Mouse (Mus musculus) large intestine, adult 2 months (tissue): ENCODE measurements around the gene Chaf1b. TPM values are rescaled to one million over a fixed set of nuclear protein-coding genes. Genes with fewer than 3 reads are reported as not detected.
A peak's percentile ranks its signal among the peaks of the same experiment; 100 is the strongest.

Experiments used
- DNase-seq: peaks from one replicate; pipeline ENCODE4 v3.0.0-alpha.2; 2012; ENCODE audit warnings: low read depth, low spot score
- WGBS: fragments of 180-500 bp; shearing (Covaris S2); methylation state at CpG from one replicate; pipeline ENCODE4 v1.1.7; 2018; 5-methylcytosine and 5-hydroxymethylcytosine counted together
- polyA plus RNA-seq: library from polyadenylated mRNA; depleted of rRNA; stranded (reverse); fragments of >200 nt; gene quantifications from 2 replicates; pipeline ENCODE4 v1.2.3, GENCODE M21; 2012

Gene Chaf1b
- polyA plus RNA-seq, 1 experiment = 10.2 TPM

DNA sequence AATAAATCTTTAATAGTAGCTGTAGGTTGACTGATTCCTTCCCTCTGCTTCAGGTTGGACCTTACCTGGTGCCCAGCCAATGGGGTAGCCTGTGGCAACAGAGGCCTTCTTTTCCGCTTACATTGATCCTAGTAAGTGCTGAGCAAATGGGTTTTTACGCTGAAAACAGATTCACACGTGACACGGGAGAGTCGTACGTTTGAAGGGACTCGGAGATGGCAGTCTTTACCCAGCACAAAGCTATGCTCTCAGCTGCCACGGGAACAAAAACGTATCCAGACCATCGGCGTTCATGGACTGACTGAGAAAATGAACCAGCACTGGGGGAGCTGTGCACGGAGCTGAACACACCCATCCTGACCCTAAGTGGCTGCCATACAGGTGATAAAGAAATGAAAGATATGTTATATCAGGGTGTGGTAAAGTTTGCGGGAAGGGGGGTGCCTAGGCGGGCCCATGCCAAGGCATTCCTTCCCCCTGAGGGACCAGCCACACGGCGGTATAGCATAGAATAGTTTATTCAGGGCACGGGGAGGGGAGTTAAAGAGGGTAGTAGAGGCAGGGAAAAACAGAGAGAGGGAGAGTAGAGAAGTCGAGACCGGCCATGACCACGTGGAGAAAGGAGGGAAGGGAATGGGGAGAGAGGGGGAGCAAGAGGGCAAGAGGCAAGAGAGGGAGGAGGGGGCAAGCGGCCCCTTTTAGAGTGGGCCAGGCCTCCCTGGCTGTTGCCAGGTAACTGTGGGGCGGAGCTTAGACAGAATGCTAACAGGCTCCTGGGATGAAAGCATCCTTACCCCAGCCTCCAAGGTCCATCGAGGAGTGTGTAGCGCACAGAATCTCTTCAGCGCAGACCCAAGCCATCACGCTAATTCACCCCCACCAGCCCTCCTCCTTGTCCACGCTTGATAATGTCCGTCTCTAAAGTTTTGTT, 27.3 kb downstream of the Chaf1b start:
- 46% methylated on average over 28 of the region's 28 CpGs for WGBS

DNA sequence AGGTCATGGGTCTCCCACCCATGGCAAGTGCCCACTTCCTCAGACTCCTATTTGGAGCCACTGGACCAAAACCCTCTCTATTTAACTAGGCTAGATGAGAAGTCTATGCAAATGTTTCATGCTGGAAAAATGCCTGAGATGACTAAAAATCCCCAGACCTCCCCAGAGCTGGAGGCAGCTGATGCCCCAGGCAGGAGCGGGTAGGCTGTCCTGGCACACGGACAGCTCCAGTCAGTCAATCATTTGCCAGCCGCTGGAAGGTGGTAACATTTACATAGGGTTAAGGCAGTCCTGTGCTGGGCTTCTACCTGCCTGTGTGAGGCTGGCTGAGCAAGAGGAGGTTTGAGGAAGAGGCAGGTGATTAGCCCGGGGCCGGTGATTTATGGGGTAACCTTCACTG, 28.5 kb downstream of the Chaf1b start:
- no peak for DNase-seq
- 18% methylated on average over 5 of the region's 5 CpGs for WGBS

More for the DNA sequence above, 27.3 kb downstream of the Chaf1b start:
- DNase-seq = no peak

DNA sequence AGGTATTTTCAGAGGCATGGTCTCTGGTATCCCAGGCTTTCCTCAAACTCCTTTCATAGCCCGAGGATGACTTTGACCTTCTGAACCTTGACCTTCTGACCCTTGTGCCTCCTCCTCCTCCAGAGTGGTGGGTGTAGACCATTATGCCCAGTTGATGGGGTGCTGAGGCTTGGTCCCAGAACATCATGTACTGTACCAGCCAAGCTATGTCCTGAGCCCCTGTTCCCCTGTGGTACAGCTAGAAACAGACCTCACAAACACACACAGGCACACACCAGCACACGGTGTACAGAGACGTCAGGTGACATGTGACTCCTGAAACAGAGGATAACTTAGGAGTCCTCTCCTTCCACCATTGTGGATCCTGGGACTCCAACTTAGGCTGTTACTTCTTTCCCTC, 29.1 kb downstream of the Chaf1b start:
- DNase-seq = no peak
- 40% methylated on average over 3 of the region's 3 CpGs for WGBS

DNA sequence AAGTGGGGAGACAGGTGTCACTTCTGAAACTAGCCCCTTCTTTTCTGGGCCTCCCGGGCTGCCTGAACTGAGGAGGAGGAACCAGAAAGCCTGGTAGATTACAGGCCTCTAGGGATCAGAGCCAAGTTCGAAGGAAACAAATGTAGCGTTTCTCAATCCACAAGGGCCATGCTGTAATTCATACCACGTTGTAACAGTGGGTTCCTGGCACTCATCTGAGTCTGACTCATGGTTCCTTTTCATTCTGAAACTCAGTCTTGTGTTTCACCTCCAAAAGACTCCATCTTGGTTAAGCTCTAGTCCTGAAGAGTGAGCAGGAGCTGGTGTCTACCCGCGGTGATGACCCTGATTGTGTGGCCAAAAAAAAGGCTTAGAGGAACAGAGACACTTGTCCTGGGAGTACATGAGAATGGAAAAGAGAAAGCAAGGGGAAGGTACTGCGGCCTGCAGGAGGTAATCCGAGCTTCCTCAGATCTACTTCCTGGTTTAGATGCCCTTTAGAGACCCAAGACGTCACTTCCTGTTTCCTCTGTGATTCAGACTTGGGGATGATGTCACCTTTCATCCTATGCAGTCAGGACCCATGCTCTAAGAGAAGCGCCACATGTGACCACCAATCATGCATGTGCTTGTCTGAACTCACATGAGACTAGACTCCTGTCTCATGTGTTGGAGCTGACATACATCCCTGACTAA, 30.3 kb downstream of the Chaf1b start:
- 45% methylated on average over 10 of the region's 10 CpGs for WGBS
- no peak for DNase-seq

DNA sequence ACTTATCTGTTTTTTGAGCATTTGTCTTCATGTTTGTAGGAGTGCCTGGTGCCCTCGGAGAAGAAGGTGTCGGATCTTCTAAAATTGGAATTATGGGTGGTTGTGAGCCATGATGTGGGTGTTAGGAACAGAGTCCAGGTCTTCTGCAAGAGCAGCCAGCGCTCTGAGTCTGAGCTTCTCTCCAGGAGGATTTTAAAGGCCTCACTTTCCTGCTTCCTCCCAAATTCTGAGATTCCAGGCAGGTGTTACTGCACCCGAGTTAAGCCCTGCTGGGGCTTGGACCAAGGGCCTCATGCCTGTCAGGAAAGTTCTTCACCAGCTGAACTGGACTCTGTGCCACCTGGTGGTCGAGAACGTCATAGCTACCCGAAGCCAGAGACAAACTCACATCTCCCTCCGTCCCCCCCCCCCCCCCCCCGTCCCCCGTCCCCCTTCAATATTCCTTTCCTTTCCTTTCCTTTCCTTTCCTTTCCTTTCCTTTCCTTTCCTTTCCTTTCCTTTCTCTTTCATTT, 31.7 kb downstream of the Chaf1b start:
- whole genome bisulfite sequencing = 33% methylated on average over 10 of the region's 10 CpGs
- no peak for DNase-seq

DNA sequence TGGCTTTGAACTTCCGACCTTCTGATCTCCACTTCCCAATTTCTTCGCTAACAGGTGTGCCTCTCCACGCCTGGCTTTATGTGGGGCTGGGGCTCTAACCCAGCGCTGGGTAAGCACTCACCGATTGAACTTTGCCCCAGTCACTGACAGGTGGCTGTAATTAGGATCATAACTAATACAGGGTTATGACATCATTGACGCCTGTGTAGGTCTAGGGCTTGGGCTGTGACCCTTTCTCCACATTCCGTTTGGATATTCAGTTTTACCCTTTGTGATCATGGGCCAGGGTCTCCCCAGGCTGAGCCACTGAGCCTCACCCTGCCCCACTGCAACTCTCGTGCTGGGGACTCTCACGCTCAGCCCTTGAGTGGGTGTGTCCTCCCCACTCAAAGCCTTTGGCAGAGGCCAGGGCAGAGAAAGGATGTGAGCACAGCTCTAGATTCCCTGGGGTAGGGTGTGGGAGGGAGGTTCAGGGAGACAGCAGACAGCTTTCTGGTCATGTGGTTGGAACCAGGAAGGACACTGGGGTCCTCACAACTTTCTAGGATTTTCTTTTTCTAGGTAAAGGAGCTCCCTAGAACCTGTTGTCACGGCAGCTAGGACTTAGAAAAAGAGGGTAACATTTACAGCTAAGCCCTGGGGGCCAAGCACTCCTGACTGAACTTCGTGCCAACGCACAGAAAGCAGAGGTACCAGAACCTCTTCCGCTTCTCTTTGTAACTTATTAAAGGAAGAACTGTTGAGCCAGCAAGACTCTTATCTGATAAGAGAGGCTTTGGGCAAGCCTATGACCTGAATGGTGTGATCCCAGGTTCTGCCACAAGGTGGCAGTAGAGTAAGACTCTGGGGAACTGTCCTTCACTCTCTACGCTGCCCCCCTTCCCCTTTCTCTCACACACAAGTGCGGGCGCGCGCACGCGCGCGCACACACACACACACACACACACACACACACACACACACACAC, 34.3 kb downstream of the Chaf1b start:
- 12% methylated on average over 22 of the region's 22 CpGs for WGBS
- peak; percentile 87 for DNase-seq

DNA sequence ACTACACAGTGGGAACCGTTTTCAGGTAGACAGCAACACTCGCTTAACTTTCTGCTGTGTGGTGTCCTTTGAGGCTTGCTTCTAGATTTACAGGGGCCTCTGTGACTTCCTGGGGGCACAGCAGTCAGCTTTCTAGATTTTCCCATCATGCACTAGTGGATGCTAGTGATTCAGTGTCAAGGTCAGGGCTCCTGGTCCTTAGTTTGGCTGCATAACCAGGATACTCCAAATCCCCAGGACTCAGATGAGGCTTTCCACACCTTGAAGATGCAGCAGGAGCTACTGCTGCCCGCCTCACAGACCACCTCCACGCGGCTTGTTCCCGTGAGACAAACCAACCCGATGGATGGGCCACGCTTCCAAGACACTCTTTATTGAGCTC, 35.0 kb downstream of the Chaf1b start:
- no peak for DNase-seq
- whole genome bisulfite sequencing = 57% methylated on average over 8 of the region's 8 CpGs

DNA sequence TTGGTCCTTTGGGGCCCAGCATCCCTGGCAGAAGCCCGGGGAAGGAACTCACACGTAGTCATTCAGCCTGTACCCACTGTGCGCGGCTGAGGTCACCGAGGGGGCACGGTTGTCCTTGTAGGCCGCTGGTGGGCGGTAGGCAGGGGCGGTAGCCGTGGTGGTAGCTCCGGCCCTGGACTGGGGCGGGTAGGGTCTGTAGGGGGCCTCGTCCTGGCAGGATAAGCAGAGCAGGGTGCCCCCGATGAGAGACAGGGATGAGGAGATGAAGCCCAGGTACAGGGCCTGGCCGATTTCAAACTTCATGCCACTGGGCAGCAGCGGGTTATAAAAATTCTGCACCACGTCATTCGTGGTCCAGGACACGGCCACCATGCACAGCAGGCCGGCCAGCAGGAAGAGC, 35.5 kb downstream of the Chaf1b start:
- WGBS = 87% methylated on average over 20 of the region's 20 CpGs
- no peak for DNase-seq

DNA sequence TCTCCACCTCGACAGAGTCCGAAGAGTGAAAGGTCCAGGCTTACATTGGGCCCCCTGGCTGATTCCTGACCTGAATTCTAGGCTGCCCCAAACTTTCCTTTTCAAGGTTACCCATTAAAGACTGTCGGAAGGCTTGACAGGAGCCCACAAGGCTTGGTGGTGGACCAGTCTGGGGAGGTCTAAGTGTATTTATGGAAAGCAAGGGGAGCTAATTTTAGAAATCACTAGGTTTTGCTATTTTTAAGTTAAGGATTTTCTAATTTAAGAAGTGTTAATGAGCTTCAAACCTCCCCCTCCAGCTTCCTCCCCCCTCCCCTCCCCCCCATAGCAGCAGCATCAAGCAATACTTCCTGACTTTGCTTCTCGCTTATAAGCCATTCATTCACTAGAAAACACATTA, 37.0 kb downstream of the Chaf1b start:
- WGBS = 70% methylated on average over 4 of the region's 4 CpGs

DNA sequence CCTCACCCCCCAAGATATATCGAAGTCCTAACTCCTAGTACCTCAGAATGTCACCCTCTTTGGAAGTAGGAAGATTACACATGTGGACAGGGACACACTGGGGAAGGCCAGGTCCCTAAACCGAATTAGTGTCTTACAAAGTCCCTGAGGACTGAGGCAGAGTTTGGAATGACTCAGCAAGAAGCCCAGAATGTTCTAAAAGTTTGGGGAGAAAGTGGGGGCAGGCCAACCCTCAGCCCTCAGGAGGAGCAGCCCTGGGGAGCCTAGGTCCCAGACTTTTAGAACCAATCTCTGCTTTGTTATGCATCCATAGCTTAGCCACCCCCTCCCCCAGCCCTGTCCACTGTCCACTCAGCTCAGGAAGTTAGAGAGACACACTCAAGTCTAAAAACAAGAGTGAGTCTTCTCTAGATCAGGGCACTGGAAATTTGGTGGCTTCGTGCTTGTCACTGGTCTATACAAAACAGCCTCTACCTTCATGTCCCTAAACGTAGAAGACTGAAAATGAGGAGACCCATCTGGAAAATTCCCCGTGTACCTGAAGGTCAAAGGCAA, 39.2 kb downstream of the Chaf1b start:
- DNase-seq = no peak
- 67% methylated on average over 5 of the region's 5 CpGs for WGBS

More for the DNA sequence above, 37.0 kb downstream of the Chaf1b start:
- no peak for DNase-seq

DNA sequence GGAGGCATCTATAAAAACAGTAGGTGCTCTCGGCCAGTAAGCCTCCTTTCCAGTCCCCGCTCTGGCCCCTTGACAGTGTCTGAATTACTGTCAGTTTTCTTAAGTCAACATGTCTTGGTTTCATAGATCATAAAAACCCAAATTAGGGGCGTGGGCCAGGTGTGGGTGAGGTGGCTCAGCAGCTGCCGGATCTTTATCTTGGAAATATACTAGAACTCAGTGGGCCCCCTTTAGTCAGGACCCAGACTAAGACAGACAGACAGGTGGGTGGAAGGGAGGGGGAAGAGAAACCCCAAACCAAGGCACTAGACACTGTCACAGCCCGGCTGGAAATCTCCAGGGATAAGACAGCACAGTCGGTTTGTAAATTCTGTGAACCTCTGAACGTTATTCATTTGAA, 40.1 kb downstream of the Chaf1b start:
- WGBS = 18% methylated on average over 7 of the region's 7 CpGs
- no peak for DNase-seq

DNA sequence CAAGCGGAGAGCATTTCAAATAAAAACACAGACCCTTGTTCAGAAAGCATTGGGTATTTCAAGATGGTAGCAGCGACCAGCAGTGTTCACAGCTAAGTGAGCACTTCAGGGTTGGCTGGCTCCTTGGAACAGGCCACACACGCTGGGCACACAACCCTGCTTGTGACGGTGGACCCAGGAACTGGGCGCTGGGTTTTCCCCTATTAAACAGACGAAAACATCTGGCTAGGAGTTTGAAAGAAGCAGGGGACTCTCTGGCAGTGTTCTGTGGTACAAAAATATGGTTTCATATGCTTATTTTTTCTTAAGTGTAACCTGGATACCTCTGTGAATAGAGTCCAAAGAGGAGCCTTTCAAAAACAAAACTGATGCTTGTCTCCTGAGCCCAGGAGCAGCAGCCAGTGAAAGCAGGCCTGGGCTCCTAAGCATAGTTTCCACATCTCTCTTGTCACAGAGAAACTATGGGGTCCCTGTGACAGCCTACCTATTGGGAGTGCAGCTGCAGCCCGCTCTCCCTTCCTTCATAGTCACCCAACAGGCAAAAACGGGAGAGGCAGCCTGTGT, 42.1 kb downstream of the Chaf1b start:
- DNase-seq = no peak
- 83% methylated on average over 8 of the region's 8 CpGs for WGBS

DNA sequence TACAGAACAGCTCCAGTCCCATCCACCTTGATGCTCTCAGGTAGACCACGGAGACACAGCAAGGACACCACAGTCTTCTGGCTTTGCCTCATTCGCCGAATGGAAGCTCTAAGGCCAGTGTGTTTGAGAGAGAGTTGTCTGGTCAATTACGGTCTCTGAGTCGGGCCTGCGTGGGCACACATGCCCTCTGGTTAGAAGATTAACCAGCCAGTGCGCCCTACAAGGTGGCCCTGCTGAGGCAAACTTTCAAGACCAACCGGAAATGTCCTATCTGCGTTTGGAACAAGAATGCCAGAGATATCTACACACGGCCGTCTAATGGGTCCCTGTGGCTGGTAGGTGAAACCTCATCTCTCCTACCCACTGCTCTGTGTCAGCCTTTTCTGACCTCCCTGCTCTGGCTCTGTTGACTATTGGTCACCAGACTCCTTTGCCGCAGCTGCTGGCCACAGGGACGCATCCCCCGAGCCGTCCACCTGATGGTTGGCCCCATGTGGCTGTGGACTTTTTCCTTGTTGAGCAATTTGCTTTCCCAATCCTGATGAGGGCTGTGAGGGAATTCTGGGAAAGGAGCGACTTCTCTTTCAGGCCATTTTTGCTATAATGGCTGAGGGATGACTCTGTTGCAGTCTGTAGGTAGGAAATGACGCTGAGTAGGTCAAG, 45.8 kb downstream of the Chaf1b start:
- no peak for DNase-seq
- WGBS = 94% methylated on average over 17 of the region's 17 CpGs

DNA sequence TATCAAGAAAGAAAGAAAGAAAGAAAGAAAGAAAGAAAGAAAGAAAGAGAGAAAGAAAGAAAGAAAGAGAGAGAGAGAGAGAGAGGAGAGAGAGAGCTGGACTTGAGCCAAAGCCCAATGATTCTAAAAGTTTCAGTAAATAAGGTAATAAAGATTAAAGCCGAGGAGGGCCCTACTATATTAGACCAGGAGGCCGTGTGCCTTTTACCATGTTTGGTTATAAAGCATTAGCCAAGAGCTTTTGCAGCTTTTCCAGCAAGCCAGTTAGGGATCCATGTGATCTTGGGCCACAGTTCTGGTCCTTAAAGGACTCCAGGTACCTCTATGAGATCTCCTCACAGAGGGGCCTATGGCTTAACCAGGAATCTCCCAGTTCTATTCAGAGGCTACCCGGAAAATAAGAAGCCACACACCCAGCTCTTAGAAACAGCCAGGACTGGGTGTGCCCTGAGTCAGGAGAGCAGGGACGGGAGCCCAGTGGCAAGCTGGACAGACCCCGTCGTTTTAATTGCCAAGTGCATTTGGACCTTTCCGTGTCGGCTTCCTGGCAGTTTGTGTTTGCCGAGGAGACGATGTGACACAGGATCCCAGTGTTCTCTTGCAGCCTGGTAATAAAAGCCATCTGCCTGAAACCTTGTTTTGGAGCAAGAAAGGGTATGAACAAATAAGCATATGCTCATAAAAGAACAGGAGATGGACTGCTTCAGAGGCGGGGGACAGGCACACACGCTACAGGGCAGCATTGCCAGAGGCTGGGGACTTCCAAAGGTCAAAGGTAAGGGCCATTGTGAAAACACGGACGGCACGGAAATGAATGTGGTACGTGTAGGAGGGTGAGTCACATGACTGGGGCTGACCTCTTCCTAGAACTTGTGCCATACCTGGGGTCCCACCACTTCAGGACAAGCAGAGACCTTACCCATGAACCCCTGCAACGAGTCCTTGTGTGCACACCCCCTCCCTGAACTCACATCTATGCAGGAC, 48.8 kb downstream of the Chaf1b start:
- 17% methylated on average over 17 of the region's 17 CpGs for WGBS
- no peak for DNase-seq

DNA sequence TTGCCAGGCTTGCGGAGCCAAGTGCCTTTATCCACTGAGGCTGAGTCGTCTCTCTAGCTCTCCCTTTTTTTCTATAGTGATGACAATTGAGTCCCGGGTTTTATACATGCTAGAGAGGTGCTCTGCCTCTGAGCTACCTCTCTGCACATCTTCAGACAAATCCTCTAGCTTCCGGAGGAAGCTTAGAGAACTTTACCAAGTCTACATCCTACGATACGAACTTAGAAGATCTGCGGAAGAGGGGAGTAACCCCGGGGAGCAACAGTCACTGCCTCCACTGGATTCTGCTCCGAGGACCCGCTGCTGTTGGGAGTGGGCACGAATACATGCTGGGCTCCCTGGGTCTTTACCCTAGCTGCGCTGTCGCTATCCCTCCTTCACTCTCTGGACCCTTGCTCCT, 50.9 kb downstream of the Chaf1b start:
- WGBS = 34% methylated on average over 13 of the region's 13 CpGs

DNA sequence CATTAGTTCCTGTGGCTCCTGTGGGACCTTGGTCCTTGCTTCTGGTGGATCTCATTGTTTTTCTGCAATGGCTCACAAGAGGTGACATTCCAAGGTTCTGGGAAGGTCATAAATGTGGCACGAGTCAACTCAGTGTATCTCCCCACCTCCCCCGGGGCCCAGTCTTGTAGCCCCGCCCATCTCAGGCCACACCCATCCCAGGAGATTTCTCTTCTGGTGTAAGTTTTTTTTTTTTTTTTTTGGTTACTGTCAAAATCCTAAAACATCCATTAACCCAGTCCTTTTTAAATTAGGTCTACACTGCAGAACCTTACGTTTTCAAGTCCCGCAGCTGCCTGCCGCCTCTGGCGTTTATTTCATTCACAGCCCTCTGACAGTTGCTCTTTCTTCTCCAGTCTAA, 51.3 kb downstream of the Chaf1b start:
- DNase-seq = no peak
- WGBS = 18% methylated on average over 7 of the region's 7 CpGs

More for the DNA sequence above, 50.9 kb downstream of the Chaf1b start:
- no peak for DNase-seq

DNA sequence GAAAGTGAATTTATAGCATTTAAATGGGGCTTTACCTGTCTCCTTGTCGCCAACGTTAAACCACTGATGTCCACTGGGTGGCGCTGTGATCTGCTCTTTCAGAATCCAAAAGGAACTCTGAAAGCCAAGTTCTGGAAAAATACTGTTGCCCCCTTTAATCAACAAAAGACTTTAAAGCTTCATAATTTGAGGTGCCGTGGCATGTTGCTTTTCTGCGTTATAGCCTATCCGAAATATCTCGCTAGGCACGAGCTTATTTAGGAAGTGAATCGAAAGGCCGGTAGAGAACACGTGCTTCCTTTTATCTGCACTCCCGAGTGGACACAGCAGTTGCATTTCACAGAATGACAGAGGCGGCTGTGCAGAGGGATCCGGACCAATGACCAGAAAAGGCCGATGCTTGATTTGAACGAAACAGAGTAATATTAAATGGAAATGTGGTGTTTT, 54.7 kb downstream of the Chaf1b start:
- WGBS = 9% methylated on average over 16 of the region's 16 CpGs

More for the DNA sequence above, 54.7 kb downstream of the Chaf1b start:
- DNase-seq = no peak
